Mouse (Mus musculus): Measurements from ENCODE around the gene Dgkz. TPM values are rescaled to one million over a fixed set of nuclear protein-coding genes. Genes with fewer than 3 reads are reported as not detected.

Gene Dgkz
- polyA plus RNA-seq, 1 experiment from 2014 or later, result 41.6 TPM

- no peak overlapping the region for H3K4me2 ChIP-seq (replicated peaks)
- no peak overlapping the region for H3K27ac ChIP-seq
- H3K4me1 ChIP-seq, result no peaks in the 10 kb centered on the region
- no peak overlapping the region for H3K4me3 ChIP-seq
- H3K9me3 ChIP-seq, result no peaks in the 10 kb centered on the region
- H3K9ac ChIP-seq, result no peak overlapping the region
- H3K36me3 ChIP-seq, result peaks cover 7% of the 10 kb centered on the region
- 94% methylated on average over 3 of the region's 3 CpGs for WGBS
- no peaks in the 10 kb centered on the region for H3K27me3 ChIP-seq (replicated peaks)
- no peak for ATAC-seq (ENCODE audit: low FRiP score, low read depth)
Observed at GRCm38 (mm10) chr2:91899141-91899540, 76.5 kb downstream of the Dgkz start.

- Histone ChIP-seq H3K27me3 (replicated peaks) (no peaks in the 10 kb centered on the region), H3K4me1 (no peaks in the 10 kb centered on the region), H3K36me3 (peaks cover 7% of the 10 kb centered on the region), H3K4me3 (no peak overlapping the region), H3K27ac (no peak overlapping the region), H3K4me2 (replicated peaks) (no peak overlapping the region), H3K9ac (no peak overlapping the region), H3K9me3 (no peaks in the 10 kb centered on the region)
- no peak for ATAC-seq (ENCODE audit: low FRiP score, low read depth)
Observed at GRCm38 (mm10) chr2:91897968-91898367, 77.7 kb downstream of the Dgkz start.

- peaks cover 7% of the 10 kb centered on the region for H3K36me3 ChIP-seq
- no peaks in the 10 kb centered on the region for H3K9me3 ChIP-seq
- no peak overlapping the region for H3K4me3 ChIP-seq
- H3K9ac ChIP-seq, result no peak overlapping the region
- H3K4me1 ChIP-seq, result no peaks in the 10 kb centered on the region
- H3K27ac ChIP-seq, result no peak overlapping the region
- no peaks in the 10 kb centered on the region for H3K27me3 ChIP-seq (replicated peaks)
- WGBS, result 98% methylated on average over 3 of the region's 3 CpGs
- H3K4me2 ChIP-seq (replicated peaks), result no peak overlapping the region
- no peak for ATAC-seq (ENCODE audit: low FRiP score, low read depth)
Observed at GRCm38 (mm10) chr2:91895401-91895800, 80.3 kb downstream of the Dgkz start.

GRCm38 (mm10) chr2:91894716-91895115, 80.9 kb downstream of the Dgkz start:
- H3K9me3 ChIP-seq, result no peaks in the 10 kb centered on the region
- no peaks in the 10 kb centered on the region for H3K27me3 ChIP-seq (replicated peaks)
- no peaks in the 10 kb centered on the region for H3K4me1 ChIP-seq
- no peak for ATAC-seq (ENCODE audit: low FRiP score, low read depth)
- no peak overlapping the region for H3K27ac ChIP-seq
- H3K4me3 ChIP-seq, result no peak overlapping the region
- 93% methylated on average over 3 of the region's 3 CpGs for WGBS
- no peak overlapping the region for H3K9ac ChIP-seq
- H3K36me3 ChIP-seq, result 0 out of 2 replicates have a peak, but pooled peaks cover 2% of the 10 kb centered on the region
- H3K4me2 ChIP-seq (replicated peaks), result no peak overlapping the region

GRCm38 (mm10) chr2:91884616-91885015, 91.0 kb downstream of the Dgkz start:
- H3K4me1 ChIP-seq, result no peaks in the 10 kb centered on the region
- H3K9ac ChIP-seq, result no peak overlapping the region
- no peak overlapping the region for H3K4me3 ChIP-seq
- no peaks in the 10 kb centered on the region for H3K9me3 ChIP-seq
- no peak for ATAC-seq (ENCODE audit: low FRiP score, low read depth)
- WGBS, result 88% methylated on average over 4 of the region's 4 CpGs
- H3K27me3 ChIP-seq (replicated peaks), result no peaks in the 10 kb centered on the region
- no peak overlapping the region for H3K27ac ChIP-seq
- peaks cover 15% of the 10 kb centered on the region; the same call in 1 of the 2 replicates for H3K36me3 ChIP-seq
- H3K4me2 ChIP-seq (replicated peaks), result no peak overlapping the region

GRCm38 (mm10) chr2:91883961-91884360, 91.7 kb downstream of the Dgkz start:
- 86% methylated on average over 4 of the region's 4 CpGs for WGBS
- no peaks in the 10 kb centered on the region for H3K4me1 ChIP-seq
- no peak for ATAC-seq (ENCODE audit: low FRiP score, low read depth)
- no peak overlapping the region for H3K27ac ChIP-seq
- H3K9ac ChIP-seq, result no peak overlapping the region
- H3K4me2 ChIP-seq (replicated peaks), result no peak overlapping the region
- peaks cover 15% of the 10 kb centered on the region; the same call in 1 of the 2 replicates for H3K36me3 ChIP-seq
- no peak overlapping the region for H3K4me3 ChIP-seq
- no peaks in the 10 kb centered on the region for H3K9me3 ChIP-seq
- H3K27me3 ChIP-seq (replicated peaks), result no peaks in the 10 kb centered on the region

Small RNA genes lying within 50 kb of the gene (microRNA-seq; reads per million reads assigned to microRNA genes)
- gene Mir6999, result not detected

Other genes starting within 250 kb of the Dgkz start
- 23.0 and 23.9 TPM in 2 replicates for gene Ambra1, start 245.7 kb downstream of the Dgkz start, polyA plus RNA-seq (2016; fragmentation: Nextera tagmentation; extraction: Ambion mirVana)
- 0.50 and 0.96 TPM in 2 replicates for gene Chrm4, start 48.6 kb downstream of the Dgkz start, polyA plus RNA-seq (2016; fragmentation: Nextera tagmentation; extraction: Ambion mirVana)
- 774 and 775 TPM in 2 replicates for gene Mdk, start 43.6 kb downstream of the Dgkz start, polyA plus RNA-seq (2016; fragmentation: Nextera tagmentation; extraction: Ambion mirVana)
- 0.29 and 0.32 TPM in 2 replicates for gene Gm9821, start 30.2 kb downstream of the Dgkz start, polyA plus RNA-seq (2016; fragmentation: Nextera tagmentation; extraction: Ambion mirVana)
- gene Creb3l1, start 48.6 kb upstream of the Dgkz start, polyA plus RNA-seq (2016; fragmentation: Nextera tagmentation; extraction: Ambion mirVana), result 1.7 and 2.5 TPM in 2 replicates
- gene Phf21a, start 117.3 kb upstream of the Dgkz start, polyA plus RNA-seq (2016; fragmentation: Nextera tagmentation; extraction: Ambion mirVana), result 37.9 and 38.4 TPM in 2 replicates

Measured in neural tube, embryonic 12.5 days (tissue).